Mouse (Mus musculus) heart, embryonic 12.5 days (tissue): ENCODE measurements at regions not wholly inside any gene's neighbourhood (a gene's known extent, or its start where the extent isn't known, plus 50 kb on each side); places are given as distances from the start of the nearest gene placed in this dataset.
"Not testable (repeated sequence)": the region's sequence is repeated elsewhere in the genome, so short reads cannot be mapped to it uniquely, and the experiment has no call there.

Experiments used
- ATAC-seq: fragments of 200-750 bp; cut with Nextera tagmentation; 2 replicates; pipeline ENCODE4 v1.8.0; 2017; ENCODE audit warnings: moderate TSS enrichment, moderate library complexity; ENCODE audit not compliant: insufficient number of reproducible peaks, low FRiP score
- H3K27ac ChIP-seq: fragments of 300-500 bp; sonication (generic); 2 replicates; pipeline ENCODE4 v1.5.1; 2016; ENCODE audit warnings: mild to moderate bottlenecking, moderate library complexity; ENCODE audit not compliant: poor library complexity, severe bottlenecking
- H3K27me3 ChIP-seq: fragments of 300-500 bp; sonication (generic); replicated peaks from 2 replicates; pipeline ENCODE4 v1.6.1; 2016; ENCODE audit warnings: mild to moderate bottlenecking, moderate library complexity
- H3K36me3 ChIP-seq: fragments of 300-500 bp; sonication (generic); 2 replicates; pipeline ENCODE4 v1.6.1; 2016; ENCODE audit warnings: mild to moderate bottlenecking, moderate library complexity
- H3K4me1 ChIP-seq: fragments of 300-500 bp; sonication (generic); replicated peaks from 2 replicates; pipeline ENCODE4 v1.6.1; 2016; ENCODE audit warnings: mild to moderate bottlenecking
- H3K4me2 ChIP-seq: fragments of 300-500 bp; sonication (generic); 2 replicates; pipeline ENCODE4 v1.6.1; 2016; ENCODE audit warnings: mild to moderate bottlenecking, moderate library complexity
- H3K4me3 ChIP-seq: fragments of 300-500 bp; sonication (generic); 2 replicates; pipeline ENCODE4 v1.5.1; 2016; ENCODE audit warnings: mild to moderate bottlenecking
- H3K9ac ChIP-seq: fragments of 300-500 bp; sonication (generic); 2 replicates; pipeline ENCODE4 v1.6.1; 2016; ENCODE audit warnings: mild to moderate bottlenecking, moderate library complexity
- H3K9me3 ChIP-seq: fragments of 300-500 bp; sonication (generic); replicated peaks from 2 replicates; pipeline ENCODE4 v1.6.1; 2016; ENCODE audit warnings: mild to moderate bottlenecking, moderate library complexity
- WGBS: fragments of 180-500 bp; shearing (Covaris S2); methylation state at CpG from one replicate; pipeline ENCODE4 v1.1.7; 2016; 5-methylcytosine and 5-hydroxymethylcytosine counted together

- Histone ChIP-seq H3K36me3 (no peaks in the 10 kb centered on the region), H3K4me3 (no peak overlapping the region), H3K4me1 (no peaks in the 10 kb centered on the region), H3K27me3 (no peaks in the 10 kb centered on the region), H3K9ac (no peak overlapping the region), H3K27ac (no peak overlapping the region), H3K9me3 (no peaks in the 10 kb centered on the region), H3K4me2 (no peak overlapping the region)
- WGBS, result 54% methylated on average over 2 of the region's 2 CpGs
- ATAC-seq, result no peak
Measured at GRCm38 (mm10) chr9:82612526-82612925, 216.8 kb upstream of the Irak1bp1 start.

- WGBS, result 62% methylated on average over 3 of the region's 3 CpGs
- Histone ChIP-seq H3K36me3 (no peaks in the 10 kb centered on the region), H3K9me3 (no peaks in the 10 kb centered on the region), H3K9ac (no peak overlapping the region), H3K27ac (no peak overlapping the region), H3K4me3 (no peak overlapping the region), H3K4me1 (no peaks in the 10 kb centered on the region), H3K27me3 (no peaks in the 10 kb centered on the region), H3K4me2 (no peak overlapping the region)
- ATAC-seq, result no peak
Measured at GRCm38 (mm10) chr9:82632411-82632810, 196.9 kb upstream of the Irak1bp1 start.

GRCm38 (mm10) chr9:82640277-82640676 is 189.1 kb upstream of the Irak1bp1 start:
- Histone ChIP-seq H3K36me3 (no peaks in the 10 kb centered on the region), H3K9me3 (no peaks in the 10 kb centered on the region), H3K4me3 (no peak overlapping the region), H3K27ac (no peak overlapping the region), H3K27me3 (no peaks in the 10 kb centered on the region), H3K4me2 (no peak overlapping the region), H3K9ac (no peak overlapping the region), H3K4me1 (no peaks in the 10 kb centered on the region)
- ATAC-seq, result no peak
- WGBS, result 65% methylated on average over 2 of the region's 2 CpGs

- 21% methylated on average over 1 of the region's 1 CpGs for WGBS
- Histone ChIP-seq H3K4me2 (no peak overlapping the region), H3K9me3 (no peaks in the 10 kb centered on the region), H3K27me3 (no peaks in the 10 kb centered on the region), H3K4me1 (no peaks in the 10 kb centered on the region), H3K9ac (no peak overlapping the region), H3K36me3 (no peaks in the 10 kb centered on the region), H3K4me3 (no peak overlapping the region), H3K27ac (no peak overlapping the region)
- no peak for ATAC-seq
Measured at GRCm38 (mm10) chr9:82643900-82644299, 185.4 kb upstream of the Irak1bp1 start.

GRCm38 (mm10) chr9:82655511-82655910 is 173.8 kb upstream of the Irak1bp1 start:
- not testable (repeated sequence) for H3K4me2 ChIP-seq, H3K27me3 ChIP-seq, H3K27ac ChIP-seq, H3K4me3 ChIP-seq, ATAC-seq, H3K4me1 ChIP-seq, H3K9ac ChIP-seq, H3K36me3 ChIP-seq, H3K9me3 ChIP-seq
- 11% methylated on average over 1 of the region's 1 CpGs for WGBS

GRCm38 (mm10) chr9:82682196-82682595 is 147.1 kb upstream of the Irak1bp1 start:
- 72% methylated on average over 1 of the region's 1 CpGs for WGBS
- no peak overlapping the region for H3K4me3 ChIP-seq
- H3K27me3 ChIP-seq, result no peaks in the 10 kb centered on the region
- no peaks in the 10 kb centered on the region for H3K36me3 ChIP-seq
- 0 out of 2 replicates have a peak, but pooled peaks cover 6% of the 10 kb centered on the region for H3K9me3 ChIP-seq
- H3K9ac ChIP-seq, result no peak overlapping the region
- H3K4me1 ChIP-seq, result no peaks in the 10 kb centered on the region
- ATAC-seq, result no peak
- H3K27ac ChIP-seq, result no peak overlapping the region
- H3K4me2 ChIP-seq, result no peak overlapping the region

- ATAC-seq, result no peak
- Histone ChIP-seq H3K36me3 (no peaks in the 10 kb centered on the region), H3K4me2 (no peak overlapping the region), H3K27me3 (no peaks in the 10 kb centered on the region), H3K4me1 (no peaks in the 10 kb centered on the region), H3K4me3 (no peak overlapping the region), H3K27ac (no peak overlapping the region), H3K9ac (no peak overlapping the region), H3K9me3 (no peaks in the 10 kb centered on the region)
- WGBS, result 59% methylated on average over 2 of the region's 2 CpGs
Measured at GRCm38 (mm10) chr9:82709411-82709983, 119.8 kb upstream of the Irak1bp1 start.

- no peak for ATAC-seq
- Histone ChIP-seq H3K9ac (no peak overlapping the region), H3K27me3 (no peaks in the 10 kb centered on the region), H3K4me3 (no peak overlapping the region), H3K4me2 (no peak overlapping the region), H3K27ac (no peak overlapping the region), H3K4me1 (no peaks in the 10 kb centered on the region), H3K9me3 (no peaks in the 10 kb centered on the region), H3K36me3 (no peaks in the 10 kb centered on the region)
- 72% methylated on average over 12 of the region's 12 CpGs for WGBS
Measured at GRCm38 (mm10) chr9:82709991-82710593, 119.2 kb upstream of the Irak1bp1 start.

- ATAC-seq, result no peak
- Histone ChIP-seq H3K4me1 (no peaks in the 10 kb centered on the region), H3K27ac (no peak overlapping the region), H3K36me3 (no peaks in the 10 kb centered on the region), H3K4me3 (no peak overlapping the region), H3K9me3 (no peaks in the 10 kb centered on the region), H3K27me3 (no peaks in the 10 kb centered on the region), H3K9ac (no peak overlapping the region), H3K4me2 (no peak overlapping the region)
- 70% methylated on average over 6 of the region's 6 CpGs for WGBS
Measured at GRCm38 (mm10) chr9:82710945-82711516, 118.3 kb upstream of the Irak1bp1 start.

GRCm38 (mm10) chr9:82712769-82713733 is 116.3 kb upstream of the Irak1bp1 start:
- WGBS, result 54% methylated on average over 3 of the region's 3 CpGs
- no peaks in the 10 kb centered on the region for H3K36me3 ChIP-seq
- ATAC-seq, result no peak
- no peak overlapping the region for H3K27ac ChIP-seq
- H3K4me1 ChIP-seq, result no peaks in the 10 kb centered on the region
- H3K9me3 ChIP-seq, result no peaks in the 10 kb centered on the region
- no peak overlapping the region for H3K9ac ChIP-seq
- no peak overlapping the region for H3K4me2 ChIP-seq
- H3K4me3 ChIP-seq, result no peak overlapping the region
- no peaks in the 10 kb centered on the region for H3K27me3 ChIP-seq

GRCm38 (mm10) chr9:82728652-82729051 is 100.7 kb upstream of the Irak1bp1 start:
- H3K4me1 ChIP-seq, result no peaks in the 10 kb centered on the region
- no peak overlapping the region for H3K4me2 ChIP-seq
- no peak overlapping the region for H3K9ac ChIP-seq
- no peak for ATAC-seq
- no peak overlapping the region for H3K27ac ChIP-seq
- H3K9me3 ChIP-seq, result no peaks in the 10 kb centered on the region
- no peaks in the 10 kb centered on the region for H3K36me3 ChIP-seq
- no peaks in the 10 kb centered on the region for H3K27me3 ChIP-seq
- no peak overlapping the region for H3K4me3 ChIP-seq
- WGBS, result 51% methylated on average over 3 of the region's 3 CpGs
